Mouse (Mus musculus) E14TG2a.4 (cell line): Measurements from ENCODE around the gene 2310007B03Rik.

ENCODE experiments used
- CTCF ChIP-seq: conservative IDR thresholded peaks from 2 replicates; pipeline ENCODE4 v1.5.1; 2014; ENCODE audit warnings: low read length
- POU5F1 ChIP-seq: IDR thresholded peaks from 2 replicates; pipeline ENCODE4 v1.6.1; 2014; ENCODE audit warnings: low read length, borderline replicate concordance

DNA sequence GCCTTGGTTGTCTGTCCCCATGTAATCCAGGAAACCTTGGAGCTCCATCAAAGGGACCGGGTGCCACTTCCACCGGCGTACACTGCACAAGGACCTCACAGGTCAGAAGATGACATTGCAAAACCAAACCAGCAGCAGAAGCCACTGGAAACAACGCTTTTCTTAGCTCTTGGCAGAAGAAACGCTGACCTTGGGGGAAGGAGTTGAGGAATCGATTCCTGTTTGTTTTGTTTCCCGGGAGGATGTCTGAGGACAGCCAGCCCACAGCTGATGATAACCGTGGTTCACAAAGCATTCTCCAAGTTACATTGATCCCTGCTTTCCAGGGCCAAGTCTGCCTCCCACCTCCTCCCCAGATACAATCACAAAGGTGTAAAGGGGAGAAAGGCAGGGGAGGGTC lies 36.7 kb downstream of the 2310007B03Rik start:
- TF ChIP-seq CTCF, result no peak
- TF ChIP-seq POU5F1, result no peak
